Mouse (Mus musculus) liver, embryonic 13.5 days (tissue): Measurements from ENCODE around the gene Sptb. TPM values are rescaled to one million over a fixed set of nuclear protein-coding genes. Genes with fewer than 3 reads are reported as not detected.

Experiments used
- microRNA-seq: library from miRNA; unstranded; fragments of <30 nt; microRNA quantifications from one replicate; pipeline ENCODE4, GENCODE M21; 2016
- polyA plus RNA-seq: library from polyadenylated mRNA; unstranded; fragments of >200 nt; fragmentation: Nextera tagmentation; extraction: Ambion mirVana; gene quantifications from 2 replicates; pipeline ENCODE4 v1.2.1, GENCODE M21; 2015

The Sptb gene
- polyA plus RNA-seq, 1 experiment from 2014 or later, result 39.7 TPM

Small RNA genes within 50 kb of the gene (microRNA-seq; reads per million reads assigned to microRNA genes)
- gene Mir5135, result not detected

Other genes with a start within 250 kb of the Sptb start
- gene Plekhg3, start 179.7 kb downstream of the Sptb start, polyA plus RNA-seq, result 1.7 and 1.9 TPM in 2 replicates
- gene Churc1, start 55.0 kb upstream of the Sptb start, polyA plus RNA-seq, result 91.5 and 100 TPM in 2 replicates
- 22.2 and 24.9 TPM in 2 replicates for gene Fntb, start 55.0 kb upstream of the Sptb start, polyA plus RNA-seq
- 0.16 TPM in 1 of 2 replicates, not detected in the other for gene Gpx2, start 85.0 kb upstream of the Sptb start, polyA plus RNA-seq
- gene Rab15, start 112.4 kb upstream of the Sptb start, polyA plus RNA-seq, result 0.37 and 0.41 TPM in 2 replicates